Mouse (Mus musculus) myocyte (in vitro differentiated cells): ENCODE data around the gene Dmrtb1.

ENCODE experiments used
- E2F4 ChIP-seq: IDR thresholded peaks from one replicate; pipeline ENCODE4 v1.6.1; 2011; ENCODE audit warnings: mild to moderate bottlenecking, control low read depth, moderate library complexity; ENCODE audit not compliant: insufficient read depth
- MAX ChIP-seq: IDR thresholded peaks from one replicate; pipeline ENCODE4 v1.6.1; 2011; ENCODE audit warnings: low read depth, mild to moderate bottlenecking, control low read depth
- MYOG ChIP-seq, 3 experiments: IDR thresholded peaks; one replicate each; pipeline ENCODE4 v1.6.1; 2011; ENCODE audit warnings: control low read depth in 2 of 3, low read depth in 2 of 3, mild to moderate bottlenecking in 2 of 3; ENCODE audit not compliant: insufficient read length in 2 of 3, control insufficient read depth in 1 of 3, insufficient read depth in 1 of 3
- POLR2A ChIP-seq: IDR thresholded peaks from one replicate; pipeline ENCODE4 v1.6.1; 2011; ENCODE audit warnings: low read depth, mild to moderate bottlenecking, control low read depth, moderate library complexity; ENCODE audit not compliant: insufficient read length
- POLR2AphosphoS2 ChIP-seq: IDR thresholded peaks from one replicate; pipeline ENCODE4 v1.6.1; 2011; ENCODE audit warnings: low read depth, control low read depth; ENCODE audit not compliant: insufficient read length
- TCF12 ChIP-seq: IDR thresholded peaks from one replicate; pipeline ENCODE4 v1.6.1; 2011; ENCODE audit warnings: mild to moderate bottlenecking, control low read depth; ENCODE audit not compliant: poor library complexity, insufficient read depth, severe bottlenecking
- TCF3 ChIP-seq: IDR thresholded peaks from one replicate; pipeline ENCODE4 v1.6.1; 2011; ENCODE audit warnings: low read depth, control low read depth; ENCODE audit not compliant: insufficient read length
- USF1 ChIP-seq: IDR thresholded peaks from one replicate; pipeline ENCODE4 v1.6.1; 2011; ENCODE audit warnings: low read depth, mild to moderate bottlenecking, control low read depth, moderate library complexity

GRCm38 (mm10) chr4:107681099-107681849 lies 2.8 kb downstream of the Dmrtb1 start:
- TF ChIP-seq TCF12 (no peak), POLR2A (no peak), E2F4 (no peak), USF1 (no peak), MAX (no peak), POLR2AphosphoS2 (no peak), TCF3 (no peak), MYOG (IDR thresholded peaks at IDR 0.05; ENCODE audit: control insufficient read depth in 1 of 3, insufficient read depth in 1 of 3, insufficient read length in 2 of 3, low read depth in 2 of 3) (no peak)
